Mouse (Mus musculus) ES-Bruce4 (cell line): ENCODE measurements around the gene Mb. TPM values are rescaled to one million over a fixed set of nuclear protein-coding genes. Genes with fewer than 3 reads are reported as not detected.

Source experiments
- H3K27ac ChIP-seq: 2 replicates; pipeline ENCODE4 v1.5.1; 2012; ENCODE audit warnings: low read length, inconsistent platforms; ENCODE audit not compliant: insufficient read depth
- H3K27me3 ChIP-seq: 2 replicates; pipeline ENCODE4 v1.6.1; 2012; ENCODE audit warnings: mild to moderate bottlenecking, low read length, inconsistent platforms; ENCODE audit not compliant: control insufficient read depth, poor library complexity, insufficient read depth, severe bottlenecking
- H3K36me3 ChIP-seq: 2 replicates; pipeline ENCODE4 v1.6.1; 2012; ENCODE audit warnings: inconsistent platforms, mild to moderate bottlenecking, low read length, moderate library complexity; ENCODE audit not compliant: control insufficient read depth, poor library complexity, insufficient read depth, severe bottlenecking
- H3K4me1 ChIP-seq: one replicate; pipeline ENCODE4 v1.8.1; 2011; ENCODE audit warnings: low read length; ENCODE audit not compliant: control insufficient read depth, insufficient read depth
- H3K4me3 ChIP-seq: 2 replicates; pipeline ENCODE4 v1.5.1; 2011; ENCODE audit warnings: low read depth, mild to moderate bottlenecking, low read length
- H3K9ac ChIP-seq: 2 replicates; pipeline ENCODE4 v1.6.1; 2012; ENCODE audit warnings: low read depth, mild to moderate bottlenecking, inconsistent platforms; ENCODE audit not compliant: poor library complexity, severe bottlenecking
- H3K9me3 ChIP-seq: replicated peaks from 2 replicates; pipeline ENCODE4 v1.6.1; 2012; ENCODE audit warnings: mild to moderate bottlenecking, low read length, inconsistent platforms; ENCODE audit not compliant: control insufficient read depth, poor library complexity, insufficient read depth, severe bottlenecking
- CTCF ChIP-seq: IDR thresholded peaks from one replicate; pipeline ENCODE4 v1.8.1; 2011; ENCODE audit warnings: low read depth, low read length
- EP300 ChIP-seq: IDR thresholded peaks from 2 replicates; pipeline ENCODE4 v1.6.1; 2011; ENCODE audit warnings: low read depth, low read length; ENCODE audit not compliant: insufficient read depth
- POLR2A ChIP-seq: IDR thresholded peaks from one replicate; pipeline ENCODE4 v1.8.1; 2011; ENCODE audit warnings: low read length; ENCODE audit not compliant: insufficient read depth
- polyA plus RNA-seq: library from polyadenylated mRNA; stranded (reverse); fragments of >200 nt; gene quantifications from 2 replicates; pipeline ENCODE4 v1.2.4, GENCODE M21; 2011; ENCODE audit warnings: low read depth; ENCODE audit not compliant: missing spikeins, insufficient read depth, insufficient read length

Mb gene
- polyA plus RNA-seq, 1 experiment, result 1.9 TPM

DNA sequence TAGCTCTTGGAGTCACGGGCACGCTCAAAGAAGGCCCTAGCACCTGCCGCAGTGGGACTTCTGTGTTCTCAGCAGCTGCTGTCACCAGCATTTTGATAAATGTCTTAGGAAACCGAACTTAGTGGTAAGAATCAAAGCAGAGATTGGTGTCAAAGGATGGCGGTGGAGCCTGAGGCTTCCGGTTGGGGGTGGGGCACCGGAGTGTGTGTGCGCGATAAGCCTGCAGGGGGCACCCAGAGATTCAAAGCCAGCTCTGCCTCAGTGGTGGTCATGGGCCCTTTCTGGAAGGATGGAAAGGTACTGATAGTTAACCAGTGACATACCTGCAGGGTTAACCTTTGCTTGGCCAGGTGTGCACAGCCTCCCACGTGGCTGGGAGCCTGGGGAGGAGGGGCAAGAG, 21.0 kb upstream of the Mb start:
- H3K4me1 ChIP-seq, result no peaks in the 10 kb centered on the region
- TF ChIP-seq CTCF, result peak; percentile 72
- peak; percentile 64; the same call in 1 of the 2 replicates for TF ChIP-seq EP300
- no peak for TF ChIP-seq POLR2A
- peak overlapping the region; percentile 29 for H3K9ac ChIP-seq
- peak overlapping the region; percentile 24 for H3K27ac ChIP-seq
- H3K27me3 ChIP-seq, result no peaks in the 10 kb centered on the region
- H3K9me3 ChIP-seq, result no peaks in the 10 kb centered on the region
- no peaks in the 10 kb centered on the region for H3K36me3 ChIP-seq
- H3K4me3 ChIP-seq, result peak overlapping the region; percentile 54

DNA sequence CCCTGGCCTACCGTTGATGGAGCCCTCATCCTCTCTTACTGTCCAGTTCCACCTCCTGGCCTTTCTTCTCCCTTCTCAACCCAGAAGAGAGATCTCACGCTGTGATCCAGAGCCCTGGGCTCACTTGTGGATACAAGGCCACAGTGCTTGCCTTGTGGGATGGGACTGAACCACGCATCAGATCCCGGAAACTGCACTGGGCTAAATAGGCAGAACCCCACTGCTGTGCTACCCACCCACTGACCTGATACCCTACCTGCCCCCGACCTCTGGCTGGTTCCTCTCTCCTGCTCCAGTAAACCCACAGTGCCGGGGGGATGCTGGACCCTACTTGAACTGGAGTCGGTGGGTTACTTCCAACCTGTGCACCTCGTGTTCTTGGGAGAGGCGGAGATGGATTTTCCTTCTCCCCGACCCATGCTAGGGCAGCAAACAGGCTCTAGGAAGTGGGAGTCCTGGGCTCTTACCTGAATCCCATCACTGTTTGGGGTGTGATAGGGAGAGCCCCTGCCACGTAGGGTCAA, 20.3 kb upstream of the Mb start:
- TF ChIP-seq CTCF, result no peak
- no peak for TF ChIP-seq EP300
- TF ChIP-seq POLR2A, result no peak
- Histone ChIP-seq H3K4me1 (no peaks in the 10 kb centered on the region), H3K4me3 (no peak overlapping the region), H3K36me3 (no peaks in the 10 kb centered on the region), H3K9ac (peak overlapping the region; percentile 29; the same call in 1 of the 2 replicates), H3K27ac (peak overlapping the region; percentile 24; the same call in 1 of the 2 replicates), H3K27me3 (no peaks in the 10 kb centered on the region), H3K9me3 (no peaks in the 10 kb centered on the region)

DNA sequence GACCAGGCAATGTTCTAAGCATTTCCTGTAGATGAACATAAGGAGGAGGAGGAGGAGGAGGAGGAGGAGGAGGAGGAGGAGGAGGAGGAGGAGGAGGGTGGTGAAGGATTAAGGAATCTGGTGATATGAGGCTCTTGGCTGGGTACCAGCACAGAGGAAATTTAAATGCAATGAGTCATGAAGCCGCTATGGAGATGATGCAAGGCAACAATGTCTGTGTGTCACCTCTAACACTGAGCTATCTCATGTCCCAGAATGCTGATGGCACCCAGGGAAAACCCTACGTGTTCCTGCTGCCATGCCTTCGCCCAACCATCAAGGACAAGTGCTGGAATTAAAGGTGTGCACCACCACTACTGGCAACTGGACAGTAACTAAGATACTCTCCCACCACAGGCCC, 18.5 kb upstream of the Mb start:
- H3K27me3 ChIP-seq, result no peaks in the 10 kb centered on the region
- H3K4me3 ChIP-seq, result no peak overlapping the region
- no peak overlapping the region for H3K9ac ChIP-seq
- H3K9me3 ChIP-seq, result no peaks in the 10 kb centered on the region
- no peak overlapping the region for H3K27ac ChIP-seq
- TF ChIP-seq CTCF, result no peak
- no peak for TF ChIP-seq POLR2A
- TF ChIP-seq EP300, result no peak
- H3K4me1 ChIP-seq, result no peaks in the 10 kb centered on the region
- no peaks in the 10 kb centered on the region for H3K36me3 ChIP-seq

DNA sequence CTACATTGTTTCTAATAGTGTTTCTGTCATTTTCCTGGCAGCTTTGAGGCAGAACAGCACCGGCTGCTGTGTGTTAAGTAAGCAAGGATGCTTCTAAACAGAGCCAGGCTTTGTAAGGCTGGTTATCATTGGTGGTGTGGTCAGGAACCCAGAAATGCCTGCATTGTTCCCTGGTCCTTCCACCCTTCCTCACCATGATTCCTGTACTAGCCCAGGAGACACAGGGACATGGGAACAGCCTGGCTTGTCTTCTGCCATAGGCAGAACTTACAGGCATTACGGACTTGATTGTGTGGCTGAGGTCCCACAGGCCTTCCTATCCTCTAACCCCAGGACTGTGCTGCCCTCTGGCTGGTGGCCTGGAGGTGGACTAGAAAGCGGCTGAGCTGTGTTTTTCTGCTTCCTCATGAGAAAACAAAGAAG, 18.0 kb upstream of the Mb start:
- no peaks in the 10 kb centered on the region for H3K9me3 ChIP-seq
- H3K4me1 ChIP-seq, result no peaks in the 10 kb centered on the region
- H3K36me3 ChIP-seq, result no peaks in the 10 kb centered on the region
- H3K27ac ChIP-seq, result no peak overlapping the region
- TF ChIP-seq EP300 (no peak), CTCF (peak; percentile 46)
- H3K4me3 ChIP-seq, result no peak overlapping the region
- no peak overlapping the region for H3K9ac ChIP-seq
- H3K27me3 ChIP-seq, result no peaks in the 10 kb centered on the region

DNA sequence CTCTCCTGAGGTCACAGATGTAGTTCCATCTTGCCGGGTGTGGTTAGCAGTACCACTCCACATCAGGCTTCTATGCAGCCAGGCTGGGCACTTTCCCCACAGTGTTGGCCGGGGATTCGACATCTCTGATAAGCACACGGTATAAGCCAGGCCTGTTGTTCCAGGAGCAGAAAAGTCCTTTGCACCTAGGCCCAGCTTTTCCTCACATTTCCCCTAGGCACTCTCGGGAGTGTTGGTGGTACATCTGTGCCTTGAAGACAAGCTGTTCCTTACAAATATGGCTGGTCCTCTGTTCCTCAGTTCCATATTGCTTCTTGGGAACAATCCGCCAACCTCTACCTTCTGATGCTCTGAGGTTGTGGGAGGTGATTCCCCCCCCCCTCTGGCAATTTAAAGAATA, 15.8 kb upstream of the Mb start:
- Histone ChIP-seq H3K9ac (no peak overlapping the region), H3K9me3 (no peaks in the 10 kb centered on the region), H3K4me1 (no peaks in the 10 kb centered on the region), H3K4me3 (no peak overlapping the region), H3K27me3 (no peaks in the 10 kb centered on the region), H3K27ac (no peak overlapping the region), H3K36me3 (no peaks in the 10 kb centered on the region)
- no peak for TF ChIP-seq EP300
- TF ChIP-seq POLR2A, result no peak
- TF ChIP-seq CTCF, result no peak

DNA sequence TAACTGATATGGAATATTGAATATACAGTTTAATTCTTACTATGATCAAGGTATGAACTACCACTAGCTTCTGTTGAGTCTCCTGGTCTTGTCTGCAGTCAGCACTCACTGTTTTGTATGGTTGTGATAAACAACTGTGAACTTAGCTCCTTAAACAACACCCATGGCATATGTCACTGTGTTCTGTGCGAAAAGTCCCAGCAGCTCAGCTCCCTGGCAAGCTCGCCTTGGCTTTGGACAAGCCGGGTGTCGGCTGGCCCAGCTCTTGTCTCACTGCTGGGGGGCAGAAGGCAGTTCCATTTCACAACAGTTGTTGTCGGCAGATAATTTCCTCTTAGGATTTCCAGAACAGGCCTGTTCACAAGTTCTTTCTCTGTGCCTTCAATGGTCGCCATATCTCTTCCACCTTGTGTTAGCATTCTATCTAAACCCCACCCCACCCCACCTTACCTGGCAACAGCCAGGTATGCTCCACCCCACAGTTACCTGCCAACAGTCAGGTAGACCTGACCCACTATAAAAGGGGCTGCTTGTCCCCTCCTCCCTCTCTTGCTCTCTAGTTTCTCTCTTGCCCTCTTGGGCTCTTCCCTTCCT, 14.9 kb upstream of the Mb start:
- H3K27ac ChIP-seq, result no peak overlapping the region
- no peak for TF ChIP-seq CTCF
- no peak for TF ChIP-seq EP300
- no peak for TF ChIP-seq POLR2A
- H3K4me3 ChIP-seq, result no peak overlapping the region
- H3K36me3 ChIP-seq, result no peaks in the 10 kb centered on the region
- no peaks in the 10 kb centered on the region for H3K4me1 ChIP-seq
- H3K9ac ChIP-seq, result no peak overlapping the region
- H3K9me3 ChIP-seq, result no peaks in the 10 kb centered on the region
- H3K27me3 ChIP-seq, result no peaks in the 10 kb centered on the region
